Mouse (Mus musculus): ENCODE measurements around the gene Pgs1. TPM values are rescaled to one million over a fixed set of nuclear protein-coding genes. Genes with fewer than 3 reads are reported as not detected.

The Pgs1 gene
- total and polyA plus RNA-seq, 3 experiments, result 10.0 to 37.6 (median 17.6) TPM

DNA sequence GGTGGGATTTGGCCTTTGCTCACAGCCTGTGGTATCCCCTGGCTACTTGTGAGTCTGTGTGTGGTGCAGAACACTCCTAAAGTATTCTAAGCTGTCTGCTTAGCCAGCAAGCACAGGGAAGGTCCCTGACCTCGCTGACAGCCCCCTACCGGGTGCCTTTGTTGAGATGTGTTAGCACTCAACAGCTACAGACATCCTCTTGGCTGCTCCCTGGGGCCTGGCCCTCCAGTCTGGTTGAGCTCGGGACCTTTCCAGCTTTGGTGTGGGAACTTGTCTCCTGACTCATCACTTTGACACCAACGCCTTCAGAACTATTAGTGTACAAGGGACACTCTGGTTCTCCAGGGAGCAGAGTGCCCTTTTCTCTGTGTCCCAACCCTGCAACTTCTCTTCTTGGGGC, 44.2 kb upstream of the Pgs1 start:
- Histone ChIP-seq H3K9me3 (replicated peaks) (no peaks in the 10 kb centered on the region), H3K4me1 (ENCODE audit: insufficient read depth, low read depth, low read length) (no peaks in the 10 kb centered on the region), H3K27me3 (ENCODE audit: insufficient read depth, low read length) (peaks cover 46% of the 10 kb centered on the region), H3K36me3 (replicated peaks) (no peaks in the 10 kb centered on the region), H3K4me3 (ENCODE audit: low read depth, low read length) (no peak overlapping the region)
- TF ChIP-seq GATA2 (IDR thresholded peaks at IDR 0.05; ENCODE audit: borderline replicate concordance, low read depth, low read length) (no peak), POLR2AphosphoS5 (IDR thresholded peaks at IDR 0.05; ENCODE audit: insufficient replicate concordance, low read depth, low read length) (no peak), CTCF (IDR thresholded peaks at IDR 0.05; ENCODE audit: low read depth, low read length) (no peak), TAL1 (conservative IDR thresholded peaks at IDR 0.05; ENCODE audit: low read depth, low read length) (no peak)
- ATAC-seq (ENCODE audit: extremely low read depth, insufficient number of reproducible peaks, low FRiP score, poor library complexity, severe bottlenecking) (no peak), DNase-seq (ENCODE audit: low spot score) (no peak)

DNA sequence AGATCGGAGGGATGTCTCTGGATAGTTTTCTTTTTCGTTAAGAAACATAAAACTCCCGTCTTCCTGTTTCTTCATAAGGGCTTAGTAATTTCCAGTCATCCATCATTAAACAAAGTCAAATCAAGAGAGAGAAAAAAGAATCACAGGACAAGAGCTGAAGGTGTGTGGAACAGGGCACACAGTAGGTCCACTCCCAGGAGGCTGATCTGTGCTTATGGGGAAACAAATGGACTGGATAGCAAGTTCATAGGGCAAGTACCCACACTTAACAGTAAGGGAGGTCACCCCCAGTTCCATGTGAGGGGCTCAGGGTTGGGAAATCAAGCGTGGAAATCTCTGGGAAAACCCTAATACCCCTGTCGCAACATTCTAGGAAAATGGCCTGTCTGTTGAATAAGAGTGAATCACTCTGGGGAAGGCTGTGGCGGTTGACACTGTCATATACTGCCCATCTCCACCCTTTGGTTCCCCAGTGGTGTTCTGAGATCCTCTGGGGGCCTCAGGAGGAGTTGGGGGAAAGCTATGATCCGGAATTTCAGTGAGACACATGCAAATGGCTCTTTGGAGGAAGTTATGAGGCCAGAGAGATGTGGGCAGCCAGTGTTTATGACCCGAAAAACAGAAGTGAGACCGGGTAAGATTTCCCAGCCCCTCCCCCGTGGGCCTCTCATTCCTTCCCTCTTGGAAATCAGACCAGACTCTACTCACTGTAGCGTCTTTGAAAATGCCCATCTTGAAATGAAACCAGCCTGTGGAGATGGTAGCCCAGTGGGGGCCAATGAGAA, 39.7 kb upstream of the Pgs1 start:
- no peaks in the 10 kb centered on the region for H3K36me3 ChIP-seq (replicated peaks)
- no peaks in the 10 kb centered on the region for H3K9me3 ChIP-seq (replicated peaks)
- peaks cover 34% of the 10 kb centered on the region for H3K27me3 ChIP-seq (ENCODE audit: insufficient read depth, low read length)
- ATAC-seq (ENCODE audit: extremely low read depth, insufficient number of reproducible peaks, low FRiP score, poor library complexity, severe bottlenecking), result no peak
- no peak overlapping the region for H3K4me3 ChIP-seq (ENCODE audit: low read depth, low read length)
- no peak for DNase-seq (ENCODE audit: low spot score)
- no peak for TF ChIP-seq POLR2AphosphoS5 (IDR thresholded peaks at IDR 0.05; ENCODE audit: insufficient replicate concordance, low read depth, low read length)
- no peak for TF ChIP-seq GATA1 (IDR thresholded peaks at IDR 0.05; ENCODE audit: borderline replicate concordance, low read length)
- no peak for TF ChIP-seq TAL1 (conservative IDR thresholded peaks at IDR 0.05; ENCODE audit: low read depth, low read length)
- TF ChIP-seq GATA2 (IDR thresholded peaks at IDR 0.05; ENCODE audit: borderline replicate concordance, low read depth, low read length), result no peak
- no peak for TF ChIP-seq CTCF (IDR thresholded peaks at IDR 0.05; ENCODE audit: low read depth, low read length)
- H3K4me1 ChIP-seq (ENCODE audit: insufficient read depth, low read depth, low read length), result no peaks in the 10 kb centered on the region

DNA sequence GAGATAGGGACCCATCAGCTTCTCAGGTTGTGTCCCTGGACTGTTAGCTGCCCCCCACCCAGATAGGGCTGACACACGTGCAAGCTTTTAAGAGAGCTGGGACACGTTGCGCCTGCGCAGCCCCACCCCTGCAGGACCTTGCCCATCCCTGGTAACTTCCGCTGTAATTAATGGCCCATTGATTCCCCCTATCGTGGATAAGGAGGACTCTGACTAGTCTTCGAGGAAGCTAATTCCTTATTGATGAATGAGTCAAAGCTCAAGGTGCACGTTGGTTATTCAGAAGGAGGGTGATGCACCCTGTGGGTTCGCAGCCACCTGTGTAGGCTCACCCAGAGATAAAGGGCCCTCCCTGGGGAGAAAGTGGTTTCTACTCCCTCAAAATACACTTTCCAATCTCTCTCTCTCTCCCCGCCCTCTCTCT, 39.1 kb upstream of the Pgs1 start:
- H3K4me3 ChIP-seq (ENCODE audit: low read depth, low read length), result no peak overlapping the region
- H3K4me1 ChIP-seq (ENCODE audit: insufficient read depth, low read depth, low read length), result no peaks in the 10 kb centered on the region
- DNase-seq (ENCODE audit: low spot score), result no peak
- no peaks in the 10 kb centered on the region for H3K36me3 ChIP-seq (replicated peaks)
- no peak for ATAC-seq (ENCODE audit: extremely low read depth, insufficient number of reproducible peaks, low FRiP score, poor library complexity, severe bottlenecking)
- no peak for TF ChIP-seq POLR2AphosphoS5 (IDR thresholded peaks at IDR 0.05; ENCODE audit: insufficient replicate concordance, low read depth, low read length)
- TF ChIP-seq TAL1 (conservative IDR thresholded peaks at IDR 0.05; ENCODE audit: low read depth, low read length), result no peak
- peaks cover 34% of the 10 kb centered on the region for H3K27me3 ChIP-seq (ENCODE audit: insufficient read depth, low read length)
- no peaks in the 10 kb centered on the region for H3K9me3 ChIP-seq (replicated peaks)

DNA sequence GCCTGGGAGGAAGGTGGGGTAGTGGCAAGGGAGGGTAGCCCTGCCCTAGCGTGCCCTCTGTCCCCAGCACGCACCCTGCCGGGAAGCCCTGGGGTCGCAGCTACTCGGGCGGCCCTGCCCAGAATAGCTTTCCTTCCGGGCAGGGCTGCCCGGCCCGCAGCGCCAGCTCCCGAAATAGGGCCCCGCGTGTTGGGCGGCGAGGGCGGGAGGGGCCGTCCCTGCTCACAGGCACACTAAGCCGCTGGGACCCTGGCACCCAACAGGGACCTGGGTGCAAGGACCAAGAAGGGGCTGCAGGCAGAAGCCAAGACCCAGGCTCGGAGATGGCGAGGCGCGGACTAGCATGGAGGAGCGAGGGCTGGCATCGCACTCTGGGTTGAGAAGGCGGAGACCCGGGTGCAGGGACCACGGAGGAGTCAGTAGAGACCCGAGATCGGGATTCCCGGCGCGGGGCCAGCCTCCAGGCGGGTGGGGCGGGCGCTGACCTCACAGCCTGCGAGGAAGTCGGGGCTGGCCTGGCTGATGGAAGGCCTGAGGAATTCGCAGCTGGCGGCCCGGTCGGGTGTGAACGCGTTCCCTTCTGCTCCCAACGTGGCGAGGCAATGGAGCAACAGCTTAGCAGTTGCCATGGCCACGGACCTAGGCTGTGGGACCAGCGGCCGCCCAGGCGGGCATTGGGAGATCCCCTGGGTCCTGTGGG, 36.5 kb upstream of the Pgs1 start:
- H3K36me3 ChIP-seq (replicated peaks), result no peaks in the 10 kb centered on the region
- ATAC-seq (ENCODE audit: extremely low read depth, insufficient number of reproducible peaks, low FRiP score, poor library complexity, severe bottlenecking), result no peak
- DNase-seq (ENCODE audit: low spot score), result no peak
- H3K27me3 ChIP-seq (ENCODE audit: insufficient read depth, low read length), result peaks cover 37% of the 10 kb centered on the region
- no peak for TF ChIP-seq GATA1 (IDR thresholded peaks at IDR 0.05; ENCODE audit: borderline replicate concordance, low read length)
- TF ChIP-seq POLR2AphosphoS5 (IDR thresholded peaks at IDR 0.05; ENCODE audit: insufficient replicate concordance, low read depth, low read length), result no peak
- TF ChIP-seq TAL1 (conservative IDR thresholded peaks at IDR 0.05; ENCODE audit: low read depth, low read length), result no peak
- no peak for TF ChIP-seq GATA2 (IDR thresholded peaks at IDR 0.05; ENCODE audit: borderline replicate concordance, low read depth, low read length)
- TF ChIP-seq CTCF (IDR thresholded peaks at IDR 0.05; ENCODE audit: low read depth, low read length), result no peak
- H3K9me3 ChIP-seq (replicated peaks), result no peaks in the 10 kb centered on the region
- no peaks in the 10 kb centered on the region for H3K4me1 ChIP-seq (ENCODE audit: insufficient read depth, low read depth, low read length)
- H3K4me3 ChIP-seq (ENCODE audit: low read depth, low read length), result no peak overlapping the region

DNA sequence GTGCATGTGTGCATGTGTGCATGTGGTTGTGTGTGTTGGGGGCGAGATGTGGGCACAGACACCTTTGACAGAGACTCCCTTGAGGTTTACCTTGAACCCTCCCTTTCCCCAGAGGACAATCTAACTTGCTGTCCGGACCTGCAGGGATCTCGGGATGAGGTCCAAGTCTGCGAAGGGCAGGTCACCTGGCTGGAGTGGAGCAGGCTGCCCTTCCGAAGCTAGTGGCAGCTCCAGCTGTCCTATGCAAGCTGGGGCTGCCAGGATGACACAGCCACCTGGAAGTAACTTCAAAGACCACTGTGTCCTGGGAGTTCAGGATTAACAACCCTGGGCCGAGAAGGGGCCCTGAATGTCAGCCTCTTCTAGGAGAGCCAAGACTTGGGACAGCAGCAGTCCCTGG, 34.7 kb upstream of the Pgs1 start:
- no peaks in the 10 kb centered on the region for H3K4me1 ChIP-seq (ENCODE audit: insufficient read depth, low read depth, low read length)
- no peak for DNase-seq (ENCODE audit: low spot score)
- H3K4me3 ChIP-seq (ENCODE audit: low read depth, low read length), result no peak overlapping the region
- H3K36me3 ChIP-seq (replicated peaks), result no peaks in the 10 kb centered on the region
- TF ChIP-seq CTCF (IDR thresholded peaks at IDR 0.05; ENCODE audit: low read depth, low read length) (no peak), GATA1 (IDR thresholded peaks at IDR 0.05; ENCODE audit: borderline replicate concordance, low read length) (no peak), POLR2AphosphoS5 (IDR thresholded peaks at IDR 0.05; ENCODE audit: insufficient replicate concordance, low read depth, low read length) (no peak), GATA2 (IDR thresholded peaks at IDR 0.05; ENCODE audit: borderline replicate concordance, low read depth, low read length) (no peak), TAL1 (conservative IDR thresholded peaks at IDR 0.05; ENCODE audit: low read depth, low read length) (no peak)
- no peaks in the 10 kb centered on the region for H3K9me3 ChIP-seq (replicated peaks)
- no peak for ATAC-seq (ENCODE audit: extremely low read depth, insufficient number of reproducible peaks, low FRiP score, poor library complexity, severe bottlenecking)
- peaks cover 46% of the 10 kb centered on the region for H3K27me3 ChIP-seq (ENCODE audit: insufficient read depth, low read length)

DNA sequence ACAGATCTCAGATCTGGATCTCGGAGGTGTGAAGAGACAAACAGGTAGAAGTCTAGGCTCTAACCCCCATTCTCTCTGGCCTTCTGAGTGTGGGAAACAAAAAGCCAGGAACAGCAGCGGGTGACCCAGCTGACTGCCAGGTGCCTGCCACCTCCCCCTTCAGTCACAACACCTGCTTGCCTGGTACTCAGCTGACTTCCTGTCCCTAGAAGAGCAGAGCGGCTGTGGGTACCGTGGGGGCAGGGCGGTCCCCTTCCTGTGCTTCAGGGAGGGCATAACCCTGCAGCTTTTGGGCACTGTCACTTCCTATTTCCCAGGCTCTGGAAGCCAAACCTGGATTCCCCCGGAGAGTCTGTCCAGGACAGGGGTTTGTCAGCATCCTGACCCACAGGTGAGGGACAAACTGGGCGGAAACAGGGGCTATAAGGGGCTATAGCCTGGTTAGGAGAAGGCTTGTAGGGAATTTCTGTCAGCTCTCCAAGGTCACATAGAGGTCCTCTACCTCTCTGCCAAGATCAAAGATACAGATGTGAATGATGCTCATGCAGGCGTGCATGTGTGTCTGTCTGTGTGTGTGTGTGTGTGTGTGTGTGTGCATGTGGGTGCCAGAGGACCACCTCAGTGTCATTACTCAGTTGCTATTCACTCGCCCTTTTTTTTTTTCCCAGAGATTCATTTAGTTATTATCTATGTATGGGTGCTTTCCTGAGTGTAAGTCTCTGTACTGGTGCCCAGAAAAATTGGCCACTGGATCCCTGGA, 33.7 kb upstream of the Pgs1 start:
- no peak for TF ChIP-seq CTCF (IDR thresholded peaks at IDR 0.05; ENCODE audit: low read depth, low read length)
- no peak for TF ChIP-seq POLR2AphosphoS5 (IDR thresholded peaks at IDR 0.05; ENCODE audit: insufficient replicate concordance, low read depth, low read length)
- no peak for TF ChIP-seq GATA2 (IDR thresholded peaks at IDR 0.05; ENCODE audit: borderline replicate concordance, low read depth, low read length)
- TF ChIP-seq TAL1 (conservative IDR thresholded peaks at IDR 0.05; ENCODE audit: low read depth, low read length), result no peak
- no peak for TF ChIP-seq GATA1 (IDR thresholded peaks at IDR 0.05; ENCODE audit: borderline replicate concordance, low read length)
- DNase-seq (ENCODE audit: low spot score), result no peak
- Histone ChIP-seq H3K36me3 (replicated peaks) (no peaks in the 10 kb centered on the region), H3K27me3 (ENCODE audit: insufficient read depth, low read length) (peaks cover 45% of the 10 kb centered on the region), H3K4me1 (ENCODE audit: insufficient read depth, low read depth, low read length) (no peaks in the 10 kb centered on the region), H3K9me3 (replicated peaks) (no peaks in the 10 kb centered on the region), H3K4me3 (ENCODE audit: low read depth, low read length) (no peak overlapping the region)
- no peak for ATAC-seq (ENCODE audit: extremely low read depth, insufficient number of reproducible peaks, low FRiP score, poor library complexity, severe bottlenecking)
